Mouse (Mus musculus) T-cell, adult 66 days (primary cell): Measurements from ENCODE around the gene Zbtb9. TPM values are rescaled to one million over a fixed set of nuclear protein-coding genes. Genes with fewer than 3 reads are reported as not detected.

Source experiments
- total RNA-seq, 2 experiments: library from RNA; stranded (reverse); gene quantifications; 3 replicates in 1 of 2; 4 replicates in 1 of 2; pipeline ENCODE4 v1.2.4; 2023

The Zbtb9 gene
- total RNA-seq: 10 to 100 TPM; 24.3 to 25.0 TPM

GRCm38 (mm10) chr17:26972703-26973574 lies at the start of gene Zbtb9:
Gene Zbtb9 (plus strand): TSS chr17:26973167.

GRCm38 (mm10) chr17:26932839-26933398 lies 40.0 kb upstream of the Zbtb9 start, which contains the start of gene Phf1:
Gene Phf1 (plus strand): TSS chr17:26933052.

GRCm38 (mm10) chr17:26939178-26939972 lies 33.6 kb upstream of the Zbtb9 start, which contains the start of gene Cuta:
Gene Cuta (minus strand): TSS chr17:26939569.

GRCm38 (mm10) chr17:26941031-26941789 lies 31.8 kb upstream of the Zbtb9 start, which contains the start of gene Syngap1:
Gene Syngap1 (plus strand): TSS chr17:26941253.

GRCm38 (mm10) chr17:27028909-27029308 lies 55.9 kb downstream of the Zbtb9 start, which contains the start of gene Bak1:
Gene Bak1 (minus strand): TSS chr17:27029009.

GRCm38 (mm10) chr17:27056812-27057516 lies 84.0 kb downstream of the Zbtb9 start, which contains the start of gene Itpr3:
Gene Itpr3 (plus strand): TSS chr17:27057304.

Other genes starting within 250 kb of the Zbtb9 start
- 10 to 100 TPM; 32.1 to 35.7 TPM for gene Bnip1, start 192.1 kb upstream of the Zbtb9 start, total RNA-seq
- gene Nkx2-5, start 128.2 kb upstream of the Zbtb9 start, total RNA-seq: not detected
- gene Kifc5b, start 56.1 kb upstream of the Zbtb9 start, total RNA-seq: 10 to 100 TPM in 1 of 2 experiments, 1 to 10 TPM in 1; 7.4 to 10.4 TPM
- gene Phf1, start 40.1 kb upstream of the Zbtb9 start, total RNA-seq: 100 to 1,000 TPM; 126 to 131 TPM
- 100 to 1,000 TPM in 1 of 2 experiments, 10 to 100 TPM in 1; 95.6 to 111 TPM for gene Cuta, start 33.6 kb upstream of the Zbtb9 start, total RNA-seq
- 1 to 10 TPM; 1.3 to 2.1 TPM for gene Syngap1, start 31.9 kb upstream of the Zbtb9 start, total RNA-seq
- 10 to 100 TPM; 39.2 to 47.5 TPM for gene Bak1, start 55.8 kb downstream of the Zbtb9 start, total RNA-seq
- 100 to 1,000 TPM in 1 of 2 experiments, 10 to 100 TPM in 1; 97.9 to 108 TPM for gene Itpr3, start 84.1 kb downstream of the Zbtb9 start, total RNA-seq
- 10 to 100 TPM; 46.0 to 52.3 TPM for gene Uqcc2, start 160.7 kb downstream of the Zbtb9 start, total RNA-seq
- not detected for gene Ip6k3, start 194.6 kb downstream of the Zbtb9 start, total RNA-seq
- gene Lemd2, start 231.3 kb downstream of the Zbtb9 start, total RNA-seq: 10 to 100 TPM; 86.7 to 88.4 TPM